Mouse (Mus musculus): ENCODE measurements around the gene Gatb.
"Not testable (repeated sequence)": the region's sequence is repeated elsewhere in the genome, so short reads cannot be mapped to it uniquely, and the experiment has no call there.

Gatb gene

DNA sequence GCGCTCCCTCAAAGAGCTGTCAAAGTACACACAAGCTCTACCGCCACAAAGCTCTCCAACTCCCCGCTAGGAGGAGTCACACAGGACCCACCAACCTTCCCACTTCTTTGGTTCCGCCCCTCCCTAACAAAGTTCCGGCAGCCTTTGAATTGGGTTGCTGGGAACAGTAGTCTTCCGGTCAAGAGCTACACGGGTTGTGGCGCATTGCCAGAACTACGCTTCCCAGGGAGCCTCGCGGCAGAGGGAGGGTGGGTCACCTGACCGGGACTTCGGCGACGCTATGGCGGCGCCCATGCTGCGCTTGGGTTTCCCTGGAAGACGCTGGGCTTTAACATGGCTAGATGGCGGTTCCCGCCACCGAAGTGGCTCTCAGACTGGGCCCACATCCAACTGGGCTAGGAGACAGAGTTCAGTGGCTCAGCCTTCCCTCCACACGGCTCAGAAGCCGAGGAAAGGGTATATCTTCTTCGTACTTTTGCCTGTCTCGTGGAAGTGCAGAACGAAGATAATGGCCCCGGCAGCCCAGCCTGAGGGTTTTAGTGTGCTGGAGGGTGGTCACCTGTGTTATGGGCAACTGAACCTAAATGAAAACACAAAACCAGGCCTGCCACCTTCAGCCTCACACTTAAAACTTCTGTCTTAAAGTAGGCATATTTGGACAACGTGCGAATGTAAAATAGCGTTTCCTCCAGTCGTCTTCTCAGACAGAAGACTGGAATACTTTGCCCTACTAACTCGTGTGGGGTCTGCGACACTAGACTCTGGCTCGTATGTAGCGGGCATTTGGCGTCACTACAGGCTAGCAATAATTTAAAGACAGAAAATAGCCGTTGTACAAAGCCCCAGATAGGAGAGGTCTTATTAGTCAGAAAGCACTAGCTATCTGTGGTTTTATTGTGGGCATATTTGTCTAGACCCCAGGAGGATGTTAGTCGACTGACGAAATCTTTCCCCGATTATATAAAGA lies at the start of gene Gatb:
TSS of gene Gatb (plus strand) at position 256 of the 967 bp plus-strand sequence.
- DNase-seq = peak; percentile 100

DNA sequence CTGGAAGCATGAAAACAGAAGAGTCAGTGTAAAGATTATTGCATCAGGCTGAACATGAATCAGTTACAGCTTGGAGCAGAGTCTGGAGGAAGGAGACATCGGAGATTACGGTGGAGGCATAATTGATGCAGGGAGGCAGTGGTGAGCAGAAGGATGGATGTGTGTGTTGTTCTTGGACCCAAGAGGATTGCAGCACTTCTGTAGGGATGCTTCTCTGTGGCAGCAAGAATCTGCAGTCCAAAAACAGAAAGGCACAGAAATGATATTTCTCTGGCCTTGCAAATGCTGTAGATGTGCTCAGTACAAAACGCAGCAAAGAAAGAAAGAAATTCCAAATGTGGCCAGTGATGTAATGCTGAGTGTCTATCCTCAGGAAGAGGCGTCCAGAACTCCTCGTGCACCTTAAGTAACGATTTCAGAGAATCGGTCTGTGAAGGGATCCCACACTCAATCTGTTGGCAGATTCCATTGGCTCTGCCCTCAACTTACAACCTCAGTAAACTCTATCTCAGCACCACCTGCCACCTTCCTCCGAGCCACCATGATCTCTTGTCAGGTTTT lies 43.2 kb upstream of the Gatb start:
- DNase-seq = no peak

DNA sequence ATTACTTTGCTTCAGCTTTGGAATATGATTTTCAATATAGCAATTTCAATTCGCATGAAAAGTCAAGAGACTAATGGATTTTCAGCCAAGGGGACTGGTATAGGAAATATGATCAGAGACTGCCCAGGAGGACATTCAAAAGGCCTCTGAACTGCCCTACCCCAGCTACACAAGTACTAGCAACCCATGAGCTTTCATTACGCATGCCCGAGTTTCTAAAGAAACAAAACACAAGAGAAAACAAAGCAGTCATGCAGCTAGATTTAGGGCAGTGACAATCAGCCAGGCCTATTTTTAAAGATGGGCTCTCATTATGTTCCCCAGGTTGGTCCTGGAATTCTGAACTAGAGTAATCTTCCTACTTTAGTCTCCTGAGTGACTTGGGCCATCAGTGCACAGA lies 41.5 kb upstream of the Gatb start:
- no peak for DNase-seq

DNA sequence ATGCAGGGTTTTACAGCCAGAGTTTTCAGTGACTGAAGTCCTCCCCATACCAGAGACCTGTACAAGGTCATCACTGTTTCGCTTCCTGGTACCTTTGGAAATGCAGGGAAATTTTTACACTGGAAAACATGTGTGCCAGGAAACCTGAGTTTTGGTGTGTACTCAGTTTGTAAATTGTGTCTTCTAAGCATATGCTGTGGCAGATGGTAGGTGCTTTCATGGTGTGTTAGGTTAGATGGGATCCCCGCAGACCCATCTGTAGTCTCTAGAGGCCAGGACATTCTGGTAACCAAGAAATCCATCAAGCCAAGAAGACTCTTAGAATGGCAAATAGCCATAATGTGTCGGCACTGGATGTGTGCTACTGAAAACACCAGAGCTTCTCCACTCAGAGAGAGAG lies 38.9 kb upstream of the Gatb start:
- DNase-seq = no peak

DNA sequence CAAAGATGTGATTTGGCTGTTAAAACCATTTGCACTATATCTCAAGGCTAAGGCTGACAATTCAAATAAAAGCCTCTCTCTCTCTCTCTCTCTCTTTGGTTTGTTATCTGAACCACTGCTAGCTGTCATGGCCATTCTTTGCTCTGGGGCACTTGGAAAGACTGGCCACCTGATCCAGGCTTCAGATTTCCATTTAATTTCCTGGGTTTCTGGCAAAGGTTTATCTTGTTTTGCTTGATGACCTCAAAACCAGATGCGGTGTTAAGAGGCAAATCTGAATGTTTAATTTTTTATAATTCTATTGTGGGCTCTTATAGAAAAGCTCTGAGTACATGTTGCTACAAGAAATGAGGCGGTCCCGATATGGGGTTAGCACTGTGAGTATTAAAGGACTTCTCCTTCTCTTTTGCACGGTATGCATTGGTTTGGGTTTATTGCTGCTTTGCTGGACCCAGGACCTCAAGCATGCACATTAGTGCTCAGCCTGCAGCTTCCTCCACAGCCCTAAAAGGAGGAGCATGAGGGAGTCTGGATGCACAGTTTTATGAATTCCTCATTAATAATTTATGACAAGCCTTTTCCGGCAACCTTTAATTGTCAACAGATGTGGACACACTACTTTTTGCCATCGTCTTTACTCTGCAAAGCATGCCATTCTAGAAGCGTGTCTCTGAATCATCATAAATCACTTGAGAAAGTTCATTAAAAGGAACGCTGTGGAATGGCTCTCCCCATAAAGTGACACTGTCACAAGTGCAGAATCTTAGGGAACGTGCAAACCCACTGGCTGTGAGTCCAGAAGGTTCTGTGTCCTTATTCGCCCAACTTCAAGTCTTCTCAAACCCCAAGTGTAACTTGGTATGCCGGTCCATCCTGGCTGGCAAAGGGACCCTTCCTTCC lies 38.0 kb upstream of the Gatb start:
- no peak for DNase-seq

DNA sequence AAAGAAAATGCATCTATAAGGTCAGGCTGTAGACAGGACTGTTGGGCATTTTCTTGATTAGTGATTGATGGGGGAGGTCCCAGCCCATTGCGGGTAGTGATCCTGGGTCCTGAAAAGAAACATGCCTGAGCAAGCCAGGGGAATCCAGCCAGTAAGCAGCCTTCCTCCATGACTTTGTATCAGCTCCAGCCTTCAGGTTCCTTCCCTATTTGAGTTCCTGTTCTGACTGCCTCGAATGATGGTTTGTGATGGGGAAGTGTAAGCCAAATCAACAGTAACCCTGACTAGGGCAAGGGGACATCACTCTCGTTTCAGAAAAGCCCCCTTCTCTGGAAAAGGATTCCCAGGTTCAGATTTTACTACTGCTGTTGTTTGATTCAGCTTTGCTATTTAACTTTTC lies 31.2 kb upstream of the Gatb start:
- DNase-seq = no peak

DNA sequence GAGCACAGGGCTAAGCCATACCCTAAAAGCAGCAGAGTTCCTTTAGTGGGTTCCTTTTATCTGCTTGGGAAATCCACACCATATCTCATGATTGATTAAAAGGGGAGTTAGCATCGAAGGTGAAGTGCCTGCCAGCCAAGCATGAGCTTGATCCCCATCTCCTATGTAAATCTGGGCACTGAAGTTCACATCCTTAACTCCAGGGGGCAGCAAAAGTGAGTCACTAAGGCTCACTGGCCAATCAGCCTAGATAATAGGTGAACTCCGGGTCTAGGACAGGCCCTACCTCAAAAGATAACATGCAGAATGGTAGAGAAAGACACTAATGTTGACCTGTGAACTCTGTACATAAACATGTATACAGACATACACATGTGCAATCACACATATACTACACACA lies 30.3 kb upstream of the Gatb start:
- peak; percentile 16 for DNase-seq

DNA sequence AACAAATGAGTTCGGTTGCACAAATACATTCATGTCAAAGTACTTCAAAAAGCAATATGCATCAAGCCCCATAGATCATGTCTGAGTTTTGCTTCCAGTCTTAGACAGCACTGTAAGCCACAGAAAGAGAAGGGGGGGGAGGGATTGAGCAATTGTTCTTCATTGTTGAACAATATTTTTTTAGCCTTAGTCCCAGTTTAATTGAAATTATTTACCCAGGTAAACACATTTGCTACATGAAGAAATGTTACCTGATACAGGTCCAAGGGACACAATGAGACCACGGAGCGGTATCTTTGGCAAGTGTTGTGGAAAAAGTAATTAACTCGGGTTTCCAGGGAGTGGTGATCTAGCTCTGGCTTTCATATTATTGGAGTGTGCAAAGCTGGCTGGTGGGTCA lies 23.6 kb upstream of the Gatb start:
- no peak for DNase-seq

DNA sequence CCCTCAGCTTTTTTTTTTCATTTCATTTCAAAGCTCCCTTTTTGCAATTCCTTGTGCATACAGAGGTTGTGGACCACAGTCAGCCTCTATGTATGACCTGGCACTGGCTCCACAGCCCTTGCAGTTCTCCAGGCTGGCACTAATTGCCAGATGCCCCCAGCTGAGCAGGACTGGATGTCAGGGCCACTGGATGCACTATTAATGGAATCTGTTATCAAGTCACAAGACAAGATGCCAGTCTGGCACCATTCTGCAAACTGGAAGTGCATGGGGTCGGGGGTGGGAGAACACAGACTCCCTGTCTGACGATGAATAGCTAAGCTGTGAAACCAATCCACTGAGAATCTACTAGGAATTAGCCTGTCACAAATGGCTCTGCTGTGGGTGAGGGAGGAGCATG lies 22.6 kb upstream of the Gatb start:
- DNase-seq = no peak

DNA sequence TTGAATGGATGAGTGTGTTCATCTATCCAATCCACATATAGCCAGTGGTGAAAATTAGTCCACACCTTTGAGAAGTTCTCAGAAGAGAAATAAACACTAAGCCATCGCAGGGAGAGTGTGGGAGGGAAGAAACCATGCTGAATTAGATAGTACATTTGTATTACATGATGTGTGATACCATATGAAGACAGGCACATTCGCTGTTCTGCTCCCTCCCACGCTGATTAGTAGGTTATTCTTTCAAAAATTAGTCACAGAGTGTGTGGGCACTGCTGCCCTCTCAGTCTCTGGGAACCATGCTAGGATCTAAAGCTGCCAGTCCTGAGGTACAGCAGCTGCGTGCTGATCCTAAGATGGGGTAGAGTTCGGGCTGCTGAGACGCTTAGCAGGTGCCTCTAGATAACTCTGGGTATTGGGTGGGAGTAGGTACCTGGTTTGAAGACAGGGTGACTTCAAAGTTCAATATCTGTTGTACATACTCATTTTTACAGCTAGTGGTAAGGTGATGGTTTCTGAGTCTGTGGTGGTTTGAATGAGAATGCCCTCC lies 20.1 kb upstream of the Gatb start:
- DNase-seq = no peak

DNA sequence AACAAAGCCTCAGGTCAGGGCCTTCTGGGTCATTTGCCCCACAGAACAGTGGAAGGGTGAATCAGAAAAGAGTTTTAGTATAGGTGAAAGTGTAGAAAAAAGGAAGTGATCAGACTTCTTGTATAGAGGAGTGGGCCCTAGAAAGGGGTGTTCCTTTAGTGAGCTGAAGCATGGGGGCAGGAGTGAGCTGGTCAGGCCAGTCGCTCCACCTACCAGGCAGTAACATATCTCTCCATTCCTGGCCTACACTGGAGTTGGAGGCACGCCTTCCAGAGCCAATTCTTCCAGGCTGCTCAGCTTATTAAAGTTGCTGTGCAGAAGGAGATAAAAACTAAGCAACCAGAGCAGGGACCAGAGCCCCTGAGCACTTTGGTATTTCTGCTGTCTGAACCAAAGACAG lies 9.3 kb upstream of the Gatb start:
- no peak for DNase-seq

DNA sequence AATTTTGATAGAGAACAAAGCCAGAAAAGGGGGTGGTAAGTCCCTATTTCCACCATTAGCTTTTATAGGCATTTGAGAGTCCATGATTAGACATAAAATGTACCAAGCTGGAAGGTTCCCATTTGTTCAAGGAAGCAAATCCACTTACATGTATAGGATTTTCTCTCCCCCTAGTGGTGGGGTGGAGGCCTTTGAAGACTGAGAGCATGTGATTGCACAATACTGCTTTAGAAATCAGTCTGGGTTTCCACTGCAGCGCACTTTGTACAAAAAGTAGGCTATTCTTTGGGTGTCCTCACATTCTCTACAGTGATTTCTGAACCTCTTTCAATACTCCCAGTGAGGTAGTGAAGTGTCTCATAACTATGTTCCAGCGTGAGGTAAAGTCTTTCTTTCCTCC lies 2.6 kb upstream of the Gatb start:
- peak; percentile 79 for DNase-seq

DNA sequence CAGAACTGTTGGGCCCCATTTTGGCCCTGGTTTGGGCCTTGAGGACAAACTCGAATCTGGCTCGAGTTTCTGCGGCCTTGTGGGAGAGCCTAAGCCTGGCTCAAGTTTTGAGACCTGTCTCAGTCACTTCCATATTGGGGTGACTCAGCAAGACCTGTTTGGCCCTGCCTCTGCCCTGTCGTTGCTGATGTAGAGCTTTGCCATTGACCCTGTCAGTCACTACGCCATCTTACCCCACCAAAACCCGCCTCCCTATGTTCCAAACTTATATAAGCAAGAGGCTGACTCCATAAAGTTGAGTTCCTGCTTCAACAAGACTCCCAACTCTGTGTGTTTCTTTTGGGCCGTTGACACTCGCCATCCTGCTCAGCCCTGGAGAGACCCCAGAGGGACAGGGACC lies 1.4 kb upstream of the Gatb start:
- DNase-seq = not testable (repeated sequence)

DNA sequence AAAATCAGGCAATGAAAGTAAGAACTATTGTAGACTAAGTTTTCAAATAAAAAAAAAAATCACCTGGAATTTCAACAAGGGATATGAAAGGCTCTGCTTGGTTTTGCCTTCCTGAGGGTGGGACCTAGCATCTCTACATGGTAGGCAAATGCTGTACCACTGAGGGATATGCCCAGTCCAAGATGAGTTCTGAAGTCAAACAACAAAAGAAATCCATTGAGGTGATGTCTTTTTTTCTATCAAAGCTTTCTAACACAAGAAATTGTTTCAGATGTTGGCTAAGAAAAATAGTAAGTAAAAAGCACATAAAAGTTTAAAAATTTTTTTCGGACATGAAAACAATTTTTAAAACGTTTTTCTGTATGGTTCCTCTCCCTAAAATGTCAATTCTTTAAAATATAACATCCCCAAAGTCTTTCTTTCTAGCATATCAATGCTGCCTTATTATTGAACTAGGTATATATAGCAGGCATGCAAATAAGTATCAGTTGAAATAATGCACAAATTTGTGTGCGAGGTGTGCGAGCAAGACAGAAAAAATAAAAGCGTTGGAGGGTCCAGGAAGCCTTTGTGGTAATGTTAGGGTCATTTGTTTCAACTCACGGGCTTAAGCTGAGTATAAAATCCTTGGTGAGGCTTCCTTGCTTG lies 579 bp upstream of the Gatb start:
- DNase-seq = no peak

DNA sequence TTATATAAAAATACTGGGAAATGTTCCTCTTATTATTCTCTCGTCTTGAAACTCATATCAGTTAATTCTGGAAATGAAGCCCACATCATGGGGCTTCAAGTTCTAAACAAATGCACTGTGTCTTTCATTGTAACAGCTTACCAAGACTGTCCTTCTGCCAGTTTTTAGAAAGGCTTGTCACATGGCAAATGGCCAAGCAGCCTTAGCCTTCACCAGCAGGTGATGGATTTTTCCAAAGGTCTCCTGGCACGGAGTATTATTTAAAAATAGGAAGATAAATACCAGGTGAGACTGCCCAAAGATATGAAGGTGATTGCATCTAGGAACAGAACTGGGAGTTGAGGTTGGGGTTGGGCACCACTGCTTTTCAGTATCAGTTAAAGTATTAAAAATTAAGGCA lies 8.8 kb downstream of the Gatb start:
- no peak for DNase-seq

DNA sequence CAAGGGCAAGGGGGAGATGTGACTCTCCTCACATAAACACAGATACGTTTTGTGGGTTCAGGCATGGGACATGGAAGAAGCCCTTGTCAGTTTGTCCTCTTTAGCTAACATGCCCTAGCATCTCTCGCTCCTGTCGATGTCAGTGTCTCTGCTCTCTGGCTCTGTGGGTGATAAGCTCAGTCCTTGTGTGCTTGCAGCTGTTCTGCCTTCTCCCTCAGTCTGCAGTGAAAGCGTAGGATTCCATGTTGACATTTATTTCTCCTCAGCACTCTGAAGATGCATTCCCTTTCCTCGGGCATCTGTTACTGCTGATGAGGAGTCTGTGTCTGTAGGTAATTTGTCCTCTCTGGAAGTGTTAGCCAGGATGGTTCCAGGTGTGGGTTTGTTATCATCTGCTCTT lies 9.3 kb downstream of the Gatb start:
- DNase-seq = no peak

DNA sequence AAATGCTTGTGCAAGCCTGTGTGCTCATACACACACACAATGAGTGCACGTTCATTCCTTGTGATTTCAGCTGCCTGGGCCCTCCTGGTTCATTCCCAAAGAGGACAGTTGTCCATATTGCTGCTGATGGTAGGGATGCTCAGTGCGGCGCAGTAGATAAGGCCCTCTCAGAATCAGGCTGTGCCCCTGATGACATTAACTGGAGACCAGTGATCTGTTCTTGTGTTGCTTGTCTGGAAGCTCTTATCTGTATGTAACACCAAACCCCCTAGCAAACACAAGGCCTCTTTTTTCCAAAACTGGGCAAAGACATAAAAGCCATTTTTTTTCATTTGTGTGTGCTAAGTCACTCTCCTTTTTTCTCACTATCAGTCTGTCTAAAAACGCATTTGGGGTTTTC lies 11.0 kb downstream of the Gatb start:
- no peak for DNase-seq

DNA sequence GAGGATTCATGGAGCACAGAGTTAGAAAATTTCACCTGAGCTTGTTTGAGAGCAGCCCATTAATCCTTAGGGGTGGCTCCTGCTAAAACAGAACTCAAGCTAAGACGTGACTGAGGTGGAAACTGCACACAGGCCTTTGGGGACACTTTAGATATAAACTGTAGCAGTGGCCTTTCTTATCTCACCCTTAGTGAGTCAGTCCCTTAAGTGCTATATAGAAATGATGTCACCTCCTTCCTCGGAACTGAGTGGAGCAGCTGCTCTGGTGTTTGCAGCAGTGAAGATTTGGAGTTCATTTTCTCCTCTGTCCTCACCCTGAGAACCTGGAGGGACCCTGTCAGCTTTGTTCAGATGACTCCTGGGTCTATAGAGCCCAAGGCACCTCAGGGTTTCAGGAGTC lies 14.8 kb downstream of the Gatb start:
- DNase-seq = no peak

DNA sequence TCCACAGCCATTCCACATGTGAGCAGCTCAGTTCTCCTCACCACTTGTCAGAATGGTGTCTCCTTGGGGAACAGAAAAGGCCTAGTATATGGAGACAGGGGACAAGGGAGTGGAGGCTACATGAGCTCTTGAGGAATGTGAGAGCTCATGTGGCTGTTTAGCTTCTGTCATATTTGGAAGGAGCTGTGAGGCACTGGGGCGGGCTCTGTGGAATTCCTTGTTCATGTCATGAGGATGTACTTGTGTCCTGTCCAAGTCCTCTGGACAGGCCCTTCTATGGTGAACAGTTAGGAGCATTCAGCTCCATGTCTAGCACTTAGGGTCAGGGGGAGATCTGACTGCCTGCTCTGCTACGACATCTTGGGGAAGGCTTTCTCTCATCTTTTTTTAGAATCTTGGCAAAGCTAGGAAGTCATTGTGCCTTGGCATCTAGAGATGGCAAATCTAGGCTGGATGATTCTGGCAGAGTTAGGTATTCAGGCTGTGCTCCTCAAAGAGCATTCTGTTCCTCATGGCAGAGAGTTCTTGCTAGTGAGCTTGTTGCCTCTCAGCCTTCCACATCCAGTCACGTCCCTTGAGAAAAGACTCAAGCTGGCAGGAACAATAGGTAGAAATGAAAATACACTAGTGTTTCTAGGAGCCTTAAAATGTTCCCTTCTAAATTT lies 16.3 kb downstream of the Gatb start:
- no peak for DNase-seq

DNA sequence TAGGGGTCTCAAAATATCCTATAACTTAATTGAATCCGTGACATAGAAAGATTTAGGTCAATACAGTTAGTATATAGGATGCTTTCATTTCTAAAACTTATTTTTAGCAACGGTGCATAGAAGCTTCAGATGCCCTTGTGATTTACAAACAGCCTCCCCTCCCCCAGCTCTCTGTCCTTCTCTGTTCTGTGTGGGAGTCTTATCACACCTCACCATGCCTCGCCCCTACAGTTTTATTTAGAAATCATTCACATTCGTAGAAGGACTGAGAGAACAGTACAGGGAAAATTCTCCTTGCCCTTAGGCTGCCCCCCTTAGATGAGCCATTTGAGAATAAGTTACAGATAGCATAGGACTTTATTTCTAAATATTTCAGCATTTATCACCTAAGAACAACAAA lies 18.1 kb downstream of the Gatb start:
- no peak for DNase-seq

DNA sequence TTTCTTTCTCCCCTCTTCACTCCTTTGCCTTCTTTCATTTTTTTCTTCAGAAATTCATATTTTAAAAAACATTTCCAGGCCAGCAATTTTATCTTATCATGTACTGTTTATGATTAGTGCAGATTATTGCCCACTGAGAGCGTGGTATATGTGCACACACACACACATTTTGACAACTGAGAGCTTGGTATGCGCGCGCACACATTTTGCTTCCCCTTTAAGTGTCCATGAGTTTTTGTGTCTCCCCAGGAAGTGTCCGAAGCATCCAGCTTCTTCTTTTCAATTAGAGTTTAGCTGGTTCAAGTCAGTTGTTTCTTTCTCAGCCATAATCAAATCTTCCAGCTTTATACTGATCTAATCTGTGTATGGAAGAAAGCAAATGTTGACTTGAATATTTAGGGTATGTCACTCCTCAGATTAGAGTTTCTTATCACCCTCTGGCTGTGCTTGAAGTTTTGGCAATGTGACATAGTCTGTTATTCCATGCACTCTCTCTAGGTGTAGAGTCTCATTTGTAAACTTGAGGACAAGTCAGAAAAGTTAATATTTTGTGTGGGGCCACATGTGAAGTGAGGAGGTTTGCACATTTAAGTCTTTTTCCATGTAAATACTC lies 18.8 kb downstream of the Gatb start:
- no peak for DNase-seq

DNA sequence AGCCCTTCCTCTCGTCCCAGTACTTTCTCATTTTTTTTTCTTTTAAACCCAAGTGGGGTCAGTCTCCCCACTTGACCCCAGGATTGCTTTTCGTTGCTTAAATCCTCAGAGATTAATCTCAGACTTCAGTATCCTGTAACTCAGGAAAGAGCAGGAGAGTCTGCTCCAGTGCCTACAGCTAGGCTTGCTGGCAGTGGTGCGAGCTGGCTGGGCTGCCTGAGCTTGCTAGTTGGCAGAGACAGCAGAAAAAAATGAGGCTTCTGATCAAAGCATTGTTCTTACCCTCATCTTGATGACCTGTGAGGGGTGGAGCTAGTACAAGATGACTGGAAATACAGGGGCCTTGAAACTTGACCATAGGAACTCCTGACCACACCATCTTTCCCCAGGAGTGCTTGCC lies 20.5 kb downstream of the Gatb start:
- DNase-seq = no peak
